Mouse (Mus musculus) MEL (cell line): ENCODE results near the gene Sec16a.

Experiments used
- CTCF ChIP-seq, 3 experiments: IDR thresholded peaks in 2 of 3; conservative IDR thresholded peaks in 1 of 3; 2 replicates each; pipeline ENCODE4 v1.5.1; 2011 to 2012; ENCODE audit warnings: low read length in 3 of 3, low read depth in 2 of 3, mild to moderate bottlenecking in 2 of 3, improper control_type of control experiment in 1 of 3, inconsistent platforms in 1 of 3, mixed read lengths in 1 of 3, moderate library complexity in 1 of 3; ENCODE audit not compliant: control insufficient read depth in 1 of 3, insufficient read depth in 1 of 3, poor library complexity in 1 of 3, severe bottlenecking in 1 of 3
- EP300 ChIP-seq, 2 experiments: IDR thresholded peaks; 2 replicates each; pipeline ENCODE4 v1.6.1; 2011; ENCODE audit warnings: improper control_type of control experiment in 2 of 2, low read length in 2 of 2, low read depth in 1 of 2, mild to moderate bottlenecking in 1 of 2
- ETS1 ChIP-seq: IDR thresholded peaks from 2 replicates; pipeline ENCODE4 v1.6.1; 2012; ENCODE audit warnings: low read depth, mild to moderate bottlenecking, inconsistent platforms, low read length, improper control_type of control experiment, moderate library complexity
- HCFC1 ChIP-seq: IDR thresholded peaks from 2 replicates; pipeline ENCODE4 v1.6.1; 2012; ENCODE audit warnings: low read depth, mild to moderate bottlenecking, inconsistent platforms, low read length, improper control_type of control experiment, moderate library complexity
- KAT2A ChIP-seq: conservative IDR thresholded peaks from 2 replicates; pipeline ENCODE4 v1.6.1; 2012; ENCODE audit warnings: low read depth, low read length, improper control_type of control experiment, inconsistent platforms
- NELFE ChIP-seq: IDR thresholded peaks from 2 replicates; pipeline ENCODE4 v1.6.1; 2011; ENCODE audit warnings: low read depth, low read length, improper control_type of control experiment
- TCF12 ChIP-seq: IDR thresholded peaks from 2 replicates; pipeline ENCODE4 v1.6.1; 2014; ENCODE audit warnings: low read depth, mild to moderate bottlenecking, inconsistent platforms, low read length, improper control_type of control experiment, moderate library complexity
- USF1 ChIP-seq: IDR thresholded peaks from 2 replicates; pipeline ENCODE4 v1.6.1; 2014; ENCODE audit warnings: low read depth, mild to moderate bottlenecking, inconsistent platforms, low read length, improper control_type of control experiment, moderate library complexity
- USF2 ChIP-seq, 2 experiments: IDR thresholded peaks; 2 replicates each; pipeline ENCODE4 v1.6.1; 2011 to 2012; ENCODE audit warnings: improper control_type of control experiment in 2 of 2, low read length in 2 of 2, borderline replicate concordance in 1 of 2, inconsistent platforms in 1 of 2, low read depth in 1 of 2, mild to moderate bottlenecking in 1 of 2; ENCODE audit not compliant: insufficient read depth in 1 of 2
- ZNF384 ChIP-seq: IDR thresholded peaks from 2 replicates; pipeline ENCODE4 v1.6.1; 2012; ENCODE audit warnings: low read depth, mild to moderate bottlenecking, inconsistent platforms, low read length, improper control_type of control experiment

- TF ChIP-seq ETS1: no peak
- no peak for TF ChIP-seq EP300 (IDR thresholded peaks at IDR 0.05; ENCODE audit: low read depth in 1 of 2, low read length in 2 of 2)
- TF ChIP-seq CTCF (IDR thresholded peaks at IDR 0.05 in 2 of 3, conservative IDR thresholded peaks at IDR 0.05 in 1 of 3; ENCODE audit: control insufficient read depth in 1 of 3, insufficient read depth in 1 of 3, low read depth in 2 of 3, low read length in 3 of 3, poor library complexity in 1 of 3, severe bottlenecking in 1 of 3): no peak
- TF ChIP-seq HCFC1: no peak
- TF ChIP-seq ZNF384: no peak
- TF ChIP-seq USF1: no peak
- no peak for TF ChIP-seq TCF12
- no peak for TF ChIP-seq USF2 (IDR thresholded peaks at IDR 0.05; ENCODE audit: borderline replicate concordance in 1 of 2, insufficient read depth in 1 of 2, low read depth in 1 of 2, low read length in 2 of 2)
- no peak for TF ChIP-seq NELFE
- TF ChIP-seq KAT2A: no peak
These were observed 26.9 kb downstream of the Sec16a start for GRCm38 (mm10) chr2:26418120-26418519.
